Mouse (Mus musculus) spleen, adult 2 months (tissue): Measurements from ENCODE around the gene Gng7. TPM values are rescaled to one million over a fixed set of nuclear protein-coding genes. Genes with fewer than 3 reads are reported as not detected.
"Not testable (repeated sequence)": the region's sequence is repeated elsewhere in the genome, so short reads cannot be mapped to it uniquely, and the experiment has no call there.

Experiments
- DNase-seq, 2 experiments: peaks; one replicate each; pipeline versions ENCODE4 v3.0.0 to v3.0.0-alpha.2; 2012 to 2021; ENCODE audit warnings: low spot score in 2 of 2, low read depth in 1 of 2
- H3K27ac ChIP-seq: fragments of 200-500 bp; 2 replicates; pipeline ENCODE4 v1.5.1; 2012; ENCODE audit warnings: low read length, inconsistent platforms; ENCODE audit not compliant: insufficient read depth
- H3K27me3 ChIP-seq: fragments of 200-500 bp; 2 replicates; pipeline ENCODE4 v1.6.1; 2012; ENCODE audit warnings: mild to moderate bottlenecking, moderate library complexity, low read length, inconsistent platforms; ENCODE audit not compliant: control insufficient read depth, insufficient read depth
- H3K36me3 ChIP-seq: fragments of 200-500 bp; 2 replicates; pipeline ENCODE4 v1.6.1; 2012; ENCODE audit warnings: mild to moderate bottlenecking, low read length, inconsistent platforms; ENCODE audit not compliant: control insufficient read depth, insufficient read depth
- H3K4me1 ChIP-seq: fragments of 200-500 bp; 2 replicates; pipeline ENCODE4 v1.6.1; 2011; ENCODE audit warnings: inconsistent platforms; ENCODE audit not compliant: control insufficient read depth, insufficient read depth, insufficient read length
- H3K4me3 ChIP-seq: fragments of 200-500 bp; 2 replicates; pipeline ENCODE4 v1.5.1; 2011; ENCODE audit warnings: mild to moderate bottlenecking, inconsistent platforms; ENCODE audit not compliant: insufficient read depth, insufficient read length; ENCODE audit errors: extremely low read depth
- CTCF ChIP-seq: fragments of 200-500 bp; IDR thresholded peaks from 2 replicates; pipeline ENCODE4 v1.5.1; 2011; ENCODE audit warnings: mild to moderate bottlenecking, inconsistent platforms; ENCODE audit not compliant: insufficient read depth, insufficient read length, insufficient replicate concordance; ENCODE audit errors: extremely low read depth
- POLR2A ChIP-seq: fragments of 200-500 bp; IDR thresholded peaks from 2 replicates; pipeline ENCODE4 v1.6.1; 2011; ENCODE audit warnings: low read depth, low read length, inconsistent platforms
- WGBS: fragments of 180-500 bp; shearing (Covaris S2); methylation state at CpG from one replicate; pipeline ENCODE4 v1.1.7; 2018; 5-methylcytosine and 5-hydroxymethylcytosine counted together
- polyA plus RNA-seq: library from polyadenylated mRNA; depleted of rRNA; stranded (reverse); fragments of >200 nt; gene quantifications from 2 replicates; pipeline ENCODE4 v1.2.3, GENCODE M21; 2012

Gene Gng7
- polyA plus RNA-seq, 1 experiment, result 0.91 TPM

DNA sequence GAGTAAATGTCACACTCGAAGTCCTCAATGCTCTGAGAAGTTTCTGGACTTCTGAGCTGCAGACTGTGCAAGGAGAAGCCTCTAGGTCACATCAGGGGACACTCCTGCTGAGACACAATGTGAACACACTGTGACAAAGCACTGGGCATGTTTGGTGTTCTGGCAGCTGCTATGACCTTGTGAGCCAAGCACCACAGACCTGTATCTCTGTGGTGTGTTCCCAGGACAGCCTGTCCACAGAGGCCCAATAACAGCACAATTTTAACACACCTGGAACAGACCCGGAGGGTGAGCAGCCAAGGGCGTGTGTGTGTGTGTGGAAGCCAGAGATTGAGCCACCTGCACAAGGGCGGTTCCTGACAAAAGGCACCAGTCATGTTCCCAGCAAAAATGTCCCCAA, 20.1 kb downstream of the Gng7 start:
- no peak overlapping the region for H3K4me3 ChIP-seq
- H3K27ac ChIP-seq, result no peak overlapping the region
- peaks cover 10% of the 10 kb centered on the region; the same call in 1 of the 2 replicates for H3K4me1 ChIP-seq
- H3K36me3 ChIP-seq, result no peaks in the 10 kb centered on the region
- no peaks in the 10 kb centered on the region for H3K27me3 ChIP-seq
- 51% methylated on average over 4 of the region's 4 CpGs for WGBS
- no peak for TF ChIP-seq POLR2A
- no peak for DNase-seq

DNA sequence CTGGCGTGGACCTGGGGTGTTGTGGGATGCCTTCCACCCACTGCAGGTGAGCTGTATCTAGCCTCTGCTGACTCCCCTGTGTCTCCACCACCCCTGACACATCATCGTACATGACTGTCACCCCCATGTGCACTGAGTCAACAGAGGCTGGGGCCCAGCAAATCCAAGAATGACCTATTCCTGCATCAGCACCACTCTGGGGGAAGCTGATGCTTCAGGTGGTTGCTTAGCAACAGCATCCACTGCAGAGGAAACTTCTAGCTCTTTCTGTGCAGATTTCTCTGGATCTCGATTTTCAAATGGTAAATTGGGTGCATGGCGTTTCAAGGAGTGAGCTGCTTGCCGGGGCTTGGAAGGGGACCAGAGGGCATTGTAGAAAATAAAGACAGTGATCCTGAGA, 21.5 kb downstream of the Gng7 start:
- 75% methylated on average over 5 of the region's 5 CpGs for WGBS
- TF ChIP-seq CTCF (no peak), POLR2A (no peak)
- H3K36me3 ChIP-seq, result no peaks in the 10 kb centered on the region
- no peak overlapping the region for H3K27ac ChIP-seq
- H3K4me1 ChIP-seq, result peaks cover 20% of the 10 kb centered on the region; the same call in 1 of the 2 replicates
- no peak overlapping the region for H3K4me3 ChIP-seq
- no peak for DNase-seq
- no peaks in the 10 kb centered on the region for H3K27me3 ChIP-seq

DNA sequence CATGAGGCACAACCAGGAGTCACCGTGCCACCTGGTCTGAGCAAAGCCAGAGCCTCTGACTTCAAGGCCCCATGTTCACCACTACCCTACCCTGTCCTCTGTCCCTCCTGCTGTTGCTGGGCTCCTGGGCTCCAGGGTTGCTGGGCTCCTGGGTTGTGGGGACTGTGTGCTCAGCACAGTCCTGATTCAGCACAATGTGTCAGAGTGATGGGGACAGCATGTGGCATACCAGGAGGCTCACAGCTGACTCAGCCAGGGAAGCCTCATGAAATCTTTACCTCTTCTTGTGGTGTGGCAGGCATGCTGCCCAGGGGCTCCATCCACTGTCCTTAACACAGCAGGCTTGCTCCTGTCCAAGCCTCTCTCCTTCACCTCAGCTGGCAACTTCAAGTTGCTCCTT, 22.8 kb downstream of the Gng7 start:
- DNase-seq, result no peak
- TF ChIP-seq CTCF (no peak), POLR2A (no peak)
- H3K27me3 ChIP-seq, result no peaks in the 10 kb centered on the region
- H3K27ac ChIP-seq, result no peak overlapping the region
- H3K36me3 ChIP-seq, result no peaks in the 10 kb centered on the region
- WGBS, result 85% methylated on average over 1 of the region's 1 CpGs
- no peak overlapping the region for H3K4me3 ChIP-seq
- peaks cover 23% of the 10 kb centered on the region; the same call in 1 of the 2 replicates for H3K4me1 ChIP-seq

DNA sequence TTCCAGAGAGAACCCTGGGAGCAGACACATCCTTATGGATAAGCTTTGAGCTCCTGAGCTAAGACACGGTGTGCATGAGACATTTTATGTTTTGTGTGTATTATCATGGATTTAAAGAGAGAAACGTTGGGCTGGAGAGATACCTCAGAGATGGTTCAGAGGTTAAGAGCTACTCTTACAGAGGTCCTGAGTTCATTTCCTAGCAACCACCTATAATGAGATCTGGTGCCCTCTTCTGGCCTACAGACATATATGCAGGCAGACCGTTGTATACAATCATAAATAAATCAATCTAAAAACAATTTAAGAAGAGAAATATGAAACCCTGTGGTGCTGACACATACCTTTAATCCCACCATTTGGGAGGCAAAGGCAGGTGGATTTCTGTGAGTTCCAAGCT, 23.7 kb downstream of the Gng7 start:
- H3K36me3 ChIP-seq, result no peaks in the 10 kb centered on the region
- no peak overlapping the region for H3K27ac ChIP-seq
- no peaks in the 10 kb centered on the region for H3K27me3 ChIP-seq
- peaks cover 25% of the 10 kb centered on the region; the same call in 1 of the 2 replicates for H3K4me1 ChIP-seq
- DNase-seq, result peak in 1 of 2 experiments; percentile 53
- WGBS, result 14% methylated on average over 3 of the region's 3 CpGs
- TF ChIP-seq POLR2A (no peak), CTCF (no peak)
- no peak overlapping the region for H3K4me3 ChIP-seq

DNA sequence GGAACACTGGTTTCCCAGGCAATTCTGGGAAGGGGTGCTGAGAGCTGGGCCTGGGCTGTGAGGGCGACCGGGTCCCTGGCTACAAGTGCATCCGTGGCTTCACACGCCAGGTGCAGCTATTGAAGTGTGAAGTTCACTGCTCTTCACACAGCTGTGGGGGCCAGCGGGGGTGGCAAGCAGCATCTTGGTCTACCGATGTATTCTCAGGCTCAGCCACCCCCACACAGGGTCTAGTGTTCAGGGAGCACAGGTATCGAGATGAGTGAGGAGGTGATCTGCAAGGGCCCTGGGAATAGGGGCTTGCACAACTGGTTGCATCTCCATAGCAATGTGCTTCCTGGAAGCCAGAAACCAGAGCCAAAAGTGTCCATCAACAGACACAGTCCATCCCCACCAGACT, 24.3 kb downstream of the Gng7 start:
- DNase-seq, result peak in 1 of 2 experiments; percentile 58
- WGBS, result 23% methylated on average over 7 of the region's 7 CpGs
- peaks cover 25% of the 10 kb centered on the region; the same call in 1 of the 2 replicates for H3K4me1 ChIP-seq
- H3K4me3 ChIP-seq, result no peak overlapping the region
- no peaks in the 10 kb centered on the region for H3K36me3 ChIP-seq
- no peaks in the 10 kb centered on the region for H3K27me3 ChIP-seq
- 0 out of 2 replicates have a peak overlapping the region, but pooled peaks have one; percentile 16 for H3K27ac ChIP-seq
- TF ChIP-seq POLR2A (no peak), CTCF (no peak)

DNA sequence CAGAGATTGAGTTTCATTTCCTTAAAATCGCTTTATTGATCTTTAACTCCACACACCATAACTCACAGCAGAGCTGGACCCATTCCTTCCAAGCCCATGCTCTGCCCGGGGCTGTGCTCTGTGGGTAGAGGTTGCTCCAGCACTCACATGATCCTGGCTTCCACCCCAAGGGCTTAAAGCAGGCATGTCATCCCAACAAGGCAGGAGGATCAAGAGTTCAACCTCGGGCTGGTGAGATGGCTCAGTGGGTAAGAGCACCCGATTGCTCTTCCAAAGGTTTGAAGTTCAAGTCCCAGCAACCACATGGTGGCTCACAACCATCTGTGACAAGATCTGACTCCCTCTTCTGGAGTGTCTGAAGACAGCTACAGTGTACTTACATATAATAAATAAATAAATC, 24.9 kb downstream of the Gng7 start:
- not testable (repeated sequence) for H3K36me3 ChIP-seq, H3K27me3 ChIP-seq, H3K4me3 ChIP-seq, DNase-seq
- 33% methylated on average over 4 of the region's 4 CpGs for WGBS
- H3K4me1 ChIP-seq, result peaks cover 30% of the 10 kb centered on the region; the same call in 1 of the 2 replicates
- H3K27ac ChIP-seq, result peak overlapping the region; percentile 74

DNA sequence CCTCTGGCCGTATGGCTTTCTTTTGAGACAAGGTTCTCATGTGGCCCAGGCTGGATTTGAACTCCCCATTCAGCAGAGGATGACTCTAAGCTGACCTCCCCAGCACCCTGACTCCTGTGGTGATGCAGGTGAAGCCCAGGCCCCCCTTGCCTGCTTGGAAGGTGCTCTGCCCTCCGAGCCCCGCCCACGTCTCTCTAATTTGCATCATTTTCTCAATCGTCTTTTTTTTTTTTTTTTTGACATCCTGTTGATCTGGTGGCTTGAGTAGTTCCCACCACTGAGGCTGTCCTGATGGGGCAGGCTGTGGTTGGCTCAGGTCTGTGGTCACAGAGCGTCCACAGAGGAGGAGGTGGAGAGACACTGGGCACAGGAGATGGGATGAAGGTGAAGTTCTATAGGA, 25.3 kb downstream of the Gng7 start:
- H3K4me3 ChIP-seq, result no peak overlapping the region
- peaks cover 30% of the 10 kb centered on the region; the same call in 1 of the 2 replicates for H3K4me1 ChIP-seq
- 18% methylated on average over 6 of the region's 6 CpGs for WGBS
- no peak for TF ChIP-seq POLR2A
- no peak for TF ChIP-seq CTCF
- peak overlapping the region; percentile 74 for H3K27ac ChIP-seq
- H3K27me3 ChIP-seq, result no peaks in the 10 kb centered on the region
- DNase-seq, result peak in 1 of 2 experiments; percentile 69
- H3K36me3 ChIP-seq, result no peaks in the 10 kb centered on the region
